Mouse (Mus musculus) urinary bladder, adult 2 months (tissue): Measurements from ENCODE around the gene Rpl32. TPM values are rescaled to one million over a fixed set of nuclear protein-coding genes. Genes with fewer than 3 reads are reported as not detected.

Experiments
- DNase-seq: peaks from one replicate; pipeline ENCODE4 v3.0.0; 2022; ENCODE audit warnings: low spot score
- polyA plus RNA-seq: library from polyadenylated mRNA; depleted of rRNA; stranded (reverse); fragments of >200 nt; gene quantifications from 2 replicates; pipeline ENCODE4 v1.2.3, GENCODE M21; 2012

Rpl32 gene
- polyA plus RNA-seq, 1 experiment, result 3,073 TPM

DNA sequence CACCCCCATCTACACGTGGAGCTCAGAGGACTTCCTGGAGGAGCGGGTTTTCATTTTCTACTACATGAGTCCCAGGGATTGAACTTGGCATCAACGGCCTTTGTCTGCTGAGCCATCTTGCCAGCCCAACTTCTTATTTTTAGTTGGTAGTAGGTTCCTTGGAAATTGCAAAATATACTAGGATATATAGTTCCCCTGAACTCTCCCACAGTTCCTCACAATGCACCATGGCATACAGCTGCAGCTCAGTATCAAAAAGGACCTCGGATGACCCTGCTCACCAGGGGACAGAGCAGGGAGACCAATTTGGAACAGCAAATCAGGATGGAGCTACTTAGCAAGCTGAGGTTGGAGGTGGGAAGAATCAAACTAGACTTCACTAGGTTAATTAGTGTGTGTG is 6.5 kb upstream of the Rpl32 start:
- DNase-seq, result no peak

DNA sequence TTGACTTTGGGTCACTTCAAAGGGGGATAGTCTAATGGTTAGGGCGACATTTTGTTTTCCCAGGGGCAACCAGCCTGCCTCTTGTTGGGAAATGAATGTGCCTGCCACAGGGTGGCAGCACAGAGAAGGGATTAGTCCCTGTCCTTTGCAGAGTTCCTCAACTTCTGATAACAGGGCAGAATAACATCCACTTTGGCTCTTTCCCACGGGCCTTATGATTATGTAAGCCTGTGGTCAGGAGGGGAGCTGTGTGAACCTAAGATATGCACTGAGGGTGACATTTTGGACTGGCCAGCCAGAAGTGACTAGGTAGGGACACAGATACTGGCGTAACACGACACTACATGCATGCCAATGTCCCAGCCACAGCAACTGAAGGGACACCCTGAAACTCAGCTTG is 5.6 kb upstream of the Rpl32 start:
- DNase-seq, result no peak

DNA sequence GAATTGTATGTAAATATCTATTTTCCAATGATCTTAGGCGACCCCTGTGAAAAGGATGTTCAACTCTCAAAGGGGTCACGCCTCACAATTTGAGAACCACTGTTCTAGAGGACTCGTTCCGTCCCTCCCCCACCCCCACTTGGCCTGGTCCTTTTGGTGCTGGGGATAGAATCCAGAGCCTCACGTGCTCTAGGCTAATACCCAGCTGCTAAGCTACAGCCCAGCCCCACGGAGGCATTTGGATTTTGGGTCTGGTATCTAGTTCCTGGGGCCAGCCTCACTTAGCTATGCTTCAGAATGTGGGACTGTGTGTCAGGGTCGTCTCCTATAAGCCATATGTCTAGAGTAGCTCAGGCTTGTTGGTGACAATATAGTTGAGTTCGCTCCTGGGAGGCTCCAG is 3.1 kb upstream of the Rpl32 start:
- no peak for DNase-seq

DNA sequence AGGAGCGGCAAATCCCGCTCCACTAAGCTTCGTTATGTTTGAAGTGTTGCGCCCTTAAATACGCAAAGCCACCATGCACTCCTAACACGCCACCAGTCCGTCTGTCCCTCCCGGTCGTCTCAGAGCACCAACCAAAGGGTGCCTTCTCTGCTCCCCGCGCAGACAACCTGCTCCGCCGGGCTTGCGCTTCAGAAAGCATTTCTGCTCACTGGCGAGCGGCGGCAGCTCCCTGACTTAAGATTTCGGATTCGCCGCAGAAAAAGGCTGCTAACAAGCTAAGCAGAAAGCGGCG is 405 bp downstream of the Rpl32 start:
- no peak for DNase-seq

DNA sequence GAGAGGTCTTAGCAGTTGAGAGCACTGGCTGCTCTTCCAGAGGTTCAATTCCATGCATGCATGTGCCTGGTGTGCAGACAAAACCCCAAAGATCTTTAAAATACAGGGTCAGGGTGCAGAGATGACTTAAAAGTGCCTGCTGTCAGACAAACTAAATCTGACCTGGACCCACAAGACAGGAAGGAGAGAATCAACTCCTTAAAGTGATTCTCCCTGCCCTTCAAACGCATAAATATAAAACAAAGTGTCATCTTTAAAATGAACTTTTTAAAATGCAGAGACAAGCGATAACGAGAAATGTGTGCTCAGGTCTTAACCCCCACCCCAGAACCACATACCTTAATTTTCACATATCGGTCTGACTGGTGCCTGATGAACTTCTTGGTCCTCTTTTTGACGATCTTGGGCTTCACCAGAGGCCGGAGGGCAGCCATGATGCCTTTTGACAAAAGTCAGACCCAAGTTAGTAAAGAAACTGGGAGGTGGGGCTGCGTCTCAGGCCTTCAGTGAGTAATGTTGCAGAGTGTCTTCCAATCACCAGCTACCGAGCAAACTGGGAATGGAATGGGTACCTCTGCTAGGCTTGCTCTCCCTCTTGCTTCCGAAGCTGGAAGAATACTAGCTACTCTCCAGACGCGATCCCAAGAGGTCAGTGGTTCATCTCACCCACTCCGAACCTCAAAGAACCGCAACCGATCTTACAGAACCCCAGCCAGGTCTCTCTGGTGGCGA is 917 bp downstream of the Rpl32 start:
- DNase-seq, result no peak

DNA sequence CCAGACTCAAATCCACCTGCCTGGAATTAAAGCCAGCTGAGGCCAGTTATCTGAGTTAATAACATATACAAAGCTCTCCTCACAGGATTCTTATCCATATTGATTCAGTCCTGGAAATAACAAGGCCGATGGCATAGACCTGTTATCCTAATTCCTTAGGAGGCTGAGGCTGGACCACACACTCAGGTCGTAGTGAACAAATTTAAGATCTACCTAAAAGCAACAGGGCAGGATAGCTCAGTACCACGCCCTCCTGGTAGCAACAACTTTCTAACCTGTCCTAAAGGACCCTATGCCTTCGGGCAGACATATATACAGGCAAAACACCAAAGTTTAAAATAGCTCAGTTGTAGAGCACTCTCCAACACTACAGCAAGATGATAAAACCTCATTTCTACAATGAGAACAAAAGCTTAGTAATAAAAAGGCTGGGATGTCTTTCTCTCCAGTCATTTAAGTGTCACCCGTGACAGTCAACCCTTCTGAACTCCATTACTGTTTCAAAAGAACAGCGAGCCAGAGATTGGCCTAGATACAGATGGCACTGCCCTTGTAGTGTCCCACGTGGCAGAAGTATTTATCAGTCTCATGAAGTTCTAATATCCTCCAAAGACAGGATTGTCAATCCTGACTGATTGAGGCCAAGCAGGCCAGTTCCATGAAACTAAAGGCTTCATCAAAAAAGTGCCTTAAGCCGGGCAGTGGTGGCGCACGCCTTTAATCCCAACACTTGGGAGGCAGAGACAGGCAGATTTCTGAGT is 3.9 kb downstream of the Rpl32 start:
- no peak for DNase-seq

DNA sequence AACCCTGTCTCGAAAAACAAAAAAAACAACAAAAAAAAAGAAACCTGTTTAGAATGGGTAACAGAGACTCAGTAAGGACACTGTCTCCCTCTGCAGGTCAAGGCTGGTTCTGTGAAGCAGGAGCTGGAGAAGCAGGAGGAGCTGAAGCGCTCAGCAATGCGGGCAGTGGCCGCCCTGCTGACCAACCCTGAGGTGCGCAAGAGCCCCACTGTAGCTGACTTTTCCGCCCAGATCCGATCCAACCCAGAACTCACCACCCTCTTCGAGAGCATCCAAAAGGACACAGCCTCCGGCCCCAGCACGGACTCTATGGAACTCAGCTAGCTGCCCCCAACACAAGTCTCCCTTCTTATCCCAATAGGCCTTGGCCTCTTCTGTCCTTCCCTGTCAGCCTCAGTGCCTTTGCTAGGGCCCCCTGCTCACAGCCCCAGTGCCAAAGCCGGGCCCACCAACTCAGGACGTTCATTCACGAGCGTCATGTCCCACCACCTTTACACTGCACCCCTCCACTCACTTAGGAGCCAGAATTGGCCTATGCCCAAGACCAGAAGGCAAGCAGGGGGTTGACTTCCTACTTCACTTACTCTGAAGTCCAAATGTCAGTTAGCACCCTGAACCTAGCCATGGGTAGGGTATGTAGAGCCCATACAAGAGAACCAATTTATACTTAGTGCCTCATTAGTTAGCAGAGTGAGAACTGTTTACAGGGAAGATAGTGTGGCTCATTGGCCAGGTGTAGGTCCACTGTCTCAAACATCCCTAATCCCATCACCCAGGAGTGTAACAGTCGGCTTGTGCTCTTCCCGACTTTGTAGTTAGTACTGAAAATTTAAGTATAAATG is 4.8 kb downstream of the Rpl32 start:
- no peak for DNase-seq

DNA sequence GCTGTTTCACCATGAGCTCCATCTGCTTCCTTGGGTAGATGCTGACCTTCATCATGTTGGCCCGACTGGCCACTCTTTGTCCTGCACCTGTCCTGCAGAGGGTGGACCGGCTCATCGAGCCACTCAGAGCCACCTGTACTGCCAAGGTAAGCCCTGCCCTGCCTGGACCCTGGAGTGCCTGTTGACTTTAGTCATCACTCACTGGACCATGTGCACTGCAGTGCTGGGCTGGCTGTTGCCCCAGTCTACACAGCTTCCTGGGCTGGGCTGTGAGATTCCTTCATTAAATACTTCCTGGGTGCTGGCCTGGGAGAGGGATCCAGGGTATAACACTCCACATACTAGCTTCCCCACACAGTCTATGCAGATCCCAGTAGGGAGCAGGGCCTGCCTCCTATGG is 6.7 kb downstream of the Rpl32 start:
- DNase-seq, result no peak

DNA sequence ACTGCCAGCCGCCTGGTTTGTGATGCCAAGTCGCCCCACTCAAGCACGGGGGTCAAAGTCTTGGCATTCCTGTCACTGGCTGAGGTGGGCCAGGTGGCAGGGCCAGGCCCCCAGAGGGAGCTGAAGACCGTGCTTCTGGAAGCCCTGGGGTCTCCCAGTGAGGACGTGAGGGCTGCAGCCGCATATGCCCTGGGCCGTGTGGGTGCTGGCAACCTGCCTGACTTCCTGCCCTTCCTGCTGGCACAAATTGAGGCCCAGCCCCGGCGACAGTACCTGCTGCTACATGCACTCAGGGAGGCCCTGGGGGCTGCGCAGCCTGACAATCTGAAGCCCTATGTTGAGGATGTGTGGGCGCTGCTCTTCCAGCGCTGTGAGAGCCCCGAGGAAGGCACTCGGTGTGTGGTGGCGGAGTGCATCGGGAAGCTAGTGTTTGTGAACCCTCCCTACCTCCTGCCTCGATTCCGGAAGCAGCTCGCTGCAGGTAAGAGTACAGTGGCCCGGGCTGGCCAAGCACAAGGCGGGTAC is 15.8 kb downstream of the Rpl32 start:
- DNase-seq, result no peak

DNA sequence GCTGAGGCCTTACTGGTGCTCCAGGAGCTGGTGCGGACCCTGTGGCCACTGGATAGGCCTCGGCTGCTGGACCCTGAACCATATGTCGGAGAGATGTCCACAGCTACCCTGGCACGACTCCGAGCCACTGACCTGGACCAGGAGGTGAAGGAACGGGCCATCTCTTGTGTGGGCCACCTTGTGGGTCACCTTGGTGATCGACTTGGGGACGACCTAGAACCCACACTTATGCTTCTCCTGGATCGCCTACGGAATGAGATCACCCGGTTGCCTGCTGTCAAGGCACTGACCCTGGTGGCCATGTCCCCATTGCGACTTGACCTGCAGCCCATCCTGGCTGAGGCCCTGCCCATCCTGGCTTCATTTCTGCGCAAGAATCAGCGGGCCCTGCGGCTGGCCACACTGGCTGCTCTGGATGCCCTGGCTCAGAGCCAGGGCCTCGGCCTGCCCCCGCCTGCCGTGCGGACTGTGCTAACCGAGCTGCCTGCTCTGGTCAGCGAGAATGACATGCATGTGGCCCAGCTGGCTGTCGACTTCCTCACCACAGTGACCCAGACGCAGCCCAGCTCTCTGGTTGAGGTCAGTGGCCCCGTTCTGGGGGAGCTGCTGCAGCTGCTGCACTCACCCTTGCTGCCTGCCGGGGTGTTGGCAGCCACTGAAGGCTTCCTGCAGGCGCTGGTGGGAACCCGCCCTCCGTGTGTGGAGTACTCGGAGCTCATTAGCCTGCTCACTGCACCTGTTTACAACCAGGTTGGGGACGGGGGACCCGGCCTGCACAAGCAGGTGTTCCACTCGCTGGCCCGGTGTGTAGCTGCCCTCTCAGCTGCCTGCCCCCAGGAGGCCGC is 16.5 kb downstream of the Rpl32 start:
- DNase-seq, result no peak

DNA sequence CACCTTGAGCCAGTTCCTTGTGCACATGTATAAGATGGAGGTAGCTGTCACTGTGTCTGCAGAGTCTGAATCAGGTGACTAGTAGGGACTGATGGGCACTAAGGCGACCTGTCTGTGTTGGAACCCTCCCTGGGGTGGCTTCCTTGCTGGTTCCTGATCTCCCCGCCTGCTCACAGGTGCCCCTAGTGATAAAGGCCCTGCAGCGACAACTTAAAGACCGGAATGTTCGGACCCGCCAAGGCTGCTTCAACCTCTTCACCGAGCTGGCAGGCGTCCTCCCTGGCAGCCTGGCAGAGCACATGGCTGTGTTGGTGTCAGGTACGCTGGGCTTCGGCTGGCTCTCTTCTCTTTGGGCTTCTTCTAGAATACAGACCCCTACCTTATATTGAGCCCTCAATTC is 17.5 kb downstream of the Rpl32 start:
- no peak for DNase-seq

DNA sequence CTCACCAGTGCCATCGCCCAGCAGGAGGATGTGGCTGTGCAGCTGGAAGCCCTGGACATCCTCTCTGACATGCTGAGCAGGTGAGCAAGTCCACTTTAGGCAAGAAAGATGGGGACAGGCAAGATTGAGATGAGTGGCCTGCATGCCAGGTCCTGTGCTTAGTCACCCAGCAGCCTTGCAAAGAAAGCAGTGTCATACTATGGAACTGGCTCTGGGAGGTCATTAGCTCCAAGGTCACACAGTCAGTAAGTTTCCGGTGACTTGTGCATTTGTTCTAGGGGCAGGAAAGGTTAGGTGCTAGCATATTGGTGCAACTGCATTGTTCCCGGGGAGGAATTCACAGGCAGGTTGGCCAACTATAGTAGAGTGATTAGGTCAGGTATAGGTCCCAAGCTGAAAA is 25.8 kb downstream of the Rpl32 start:
- no peak for DNase-seq

DNA sequence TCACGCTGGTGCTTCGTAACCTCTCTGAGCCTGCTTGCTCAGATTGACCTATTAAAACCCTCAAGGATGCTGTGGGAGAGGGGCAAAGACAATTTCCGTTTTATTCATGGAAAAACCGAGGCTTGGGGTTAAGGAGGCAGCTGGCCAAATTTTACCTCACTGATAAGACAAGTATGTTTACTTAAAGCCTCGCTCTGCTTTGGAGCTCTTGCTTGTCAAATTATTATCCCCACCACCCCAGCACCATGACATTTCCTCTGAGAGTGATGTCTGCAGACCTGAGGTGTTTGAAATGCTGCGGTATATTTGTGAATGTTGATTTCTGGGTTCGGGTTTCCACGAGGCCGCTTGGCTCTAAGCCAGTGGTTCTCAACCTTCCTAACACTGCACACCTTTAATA is 32.2 kb downstream of the Rpl32 start:
- DNase-seq, result no peak

DNA sequence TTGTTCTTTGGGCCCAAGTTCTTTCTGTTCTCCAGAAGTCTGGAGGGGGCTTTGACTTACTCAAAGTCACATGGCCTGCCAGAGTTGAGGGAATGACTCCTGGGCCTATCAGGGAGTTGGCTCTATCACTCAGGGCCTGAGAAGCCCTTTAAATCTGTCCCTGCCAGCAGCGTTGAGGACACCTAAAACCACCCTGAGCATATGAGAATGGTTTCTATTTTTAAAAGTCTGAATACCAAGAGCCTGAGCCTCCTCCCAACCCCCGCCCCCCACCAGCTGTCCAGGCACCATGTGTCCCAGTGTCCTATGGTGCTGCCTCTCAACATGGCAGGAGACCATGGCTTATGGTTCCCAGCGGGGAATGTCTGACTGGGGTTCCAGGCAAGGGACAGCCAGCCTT is 32.7 kb downstream of the Rpl32 start:
- DNase-seq, result no peak

DNA sequence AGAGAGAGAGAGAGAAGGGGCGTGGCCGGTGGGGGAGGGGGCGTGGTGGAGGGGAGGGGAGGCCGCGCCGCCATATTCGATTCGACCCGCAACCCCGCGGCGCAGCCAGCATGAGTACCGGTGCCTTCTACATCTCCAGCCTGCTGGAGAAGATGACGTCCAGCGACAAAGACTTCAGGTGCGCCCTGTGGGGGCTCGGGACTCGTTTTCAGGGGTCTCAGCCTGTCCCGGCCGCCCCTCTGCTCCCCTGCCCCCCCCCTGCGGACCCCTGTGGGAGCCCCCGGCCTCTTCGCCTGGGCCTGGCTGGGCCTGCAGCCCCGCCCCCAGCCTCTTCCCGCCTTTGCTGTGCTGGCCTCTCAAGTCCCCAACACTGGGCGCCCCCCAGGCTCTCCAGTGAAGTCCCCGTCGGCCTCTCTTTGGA is 34.0 kb downstream of the Rpl32 start, which contains the start of gene Cand2:
Gene Cand2, plus strand, starts transcription at position 38 of the 421 bp plus-strand sequence.
- no peak for DNase-seq

DNA sequence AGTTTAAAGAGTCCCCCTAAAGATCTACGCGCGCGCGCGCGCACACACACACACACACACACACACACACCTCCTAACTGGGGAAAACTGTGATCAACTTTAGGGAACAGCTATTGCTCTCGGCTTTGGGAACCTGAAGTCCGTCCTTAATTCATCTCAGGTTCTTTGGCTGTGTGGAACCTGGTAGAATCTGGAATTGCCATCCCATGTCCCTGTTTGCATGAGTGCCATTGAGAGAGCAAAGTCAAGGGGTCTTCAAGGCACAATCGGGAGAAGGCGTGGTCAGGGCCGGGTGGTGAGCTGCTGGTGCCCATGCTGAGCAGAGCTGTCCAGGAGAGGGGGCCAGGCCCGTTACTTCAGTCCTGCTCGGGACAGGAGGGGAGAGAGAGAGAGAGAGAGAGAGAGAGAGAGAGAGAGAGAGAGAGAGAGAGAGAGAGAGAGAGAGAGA is 34.6 kb downstream of the Rpl32 start:
- DNase-seq, result no peak

DNA sequence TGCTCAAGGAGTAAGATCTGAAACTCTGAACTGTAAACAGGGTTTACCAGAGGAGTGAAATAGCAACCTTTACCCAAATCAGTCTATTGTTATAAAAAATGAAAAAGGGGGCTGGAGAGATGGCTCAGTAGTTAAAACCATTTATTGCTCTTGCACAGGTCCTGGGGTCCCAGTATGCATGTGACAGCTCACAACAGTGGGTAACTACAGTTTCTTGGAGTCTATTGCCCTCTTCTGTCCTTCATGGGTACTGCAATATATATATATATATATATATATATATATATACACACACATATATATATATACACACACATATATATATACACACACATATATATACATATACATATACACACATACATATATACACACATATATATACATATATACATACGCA is 35.9 kb downstream of the Rpl32 start:
- no peak for DNase-seq

DNA sequence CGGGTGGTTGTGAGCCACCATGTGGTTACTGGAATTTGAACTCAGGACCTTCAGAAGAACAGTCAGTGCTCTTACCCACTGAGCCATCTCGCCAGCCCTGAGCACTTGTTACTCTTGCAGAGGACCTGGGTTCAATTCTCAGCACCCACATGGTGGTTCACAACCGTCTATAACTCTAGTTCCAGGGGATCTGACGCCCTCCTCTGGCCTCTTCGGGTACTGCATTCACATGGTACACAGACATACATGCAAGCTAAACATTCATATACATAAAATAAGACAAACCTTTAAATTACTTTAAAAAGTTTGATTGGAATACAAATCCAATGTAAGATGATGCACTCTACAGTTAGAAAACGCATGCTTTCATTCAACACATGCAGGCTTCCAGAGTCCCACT is 36.3 kb downstream of the Rpl32 start:
- no peak for DNase-seq

DNA sequence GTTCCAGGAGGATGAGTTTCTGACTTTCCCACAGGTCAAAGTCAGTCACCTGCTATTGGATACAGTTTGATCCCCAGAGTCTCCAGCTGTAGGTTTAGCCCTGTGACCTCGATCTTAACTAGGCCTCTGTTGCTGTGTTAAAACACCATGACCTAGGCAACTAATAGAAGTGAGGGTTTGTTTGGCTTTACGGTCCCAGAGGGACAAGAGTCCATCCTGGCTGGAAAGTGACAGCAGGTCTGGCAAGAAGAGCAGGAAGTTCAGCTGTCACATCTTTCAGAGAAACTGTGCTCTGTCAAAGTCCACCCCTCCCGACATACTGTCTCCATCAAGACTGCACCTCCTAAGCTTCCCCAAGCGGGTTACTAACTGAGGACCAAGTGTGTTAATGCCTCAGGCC is 37.7 kb downstream of the Rpl32 start:
- no peak for DNase-seq

DNA sequence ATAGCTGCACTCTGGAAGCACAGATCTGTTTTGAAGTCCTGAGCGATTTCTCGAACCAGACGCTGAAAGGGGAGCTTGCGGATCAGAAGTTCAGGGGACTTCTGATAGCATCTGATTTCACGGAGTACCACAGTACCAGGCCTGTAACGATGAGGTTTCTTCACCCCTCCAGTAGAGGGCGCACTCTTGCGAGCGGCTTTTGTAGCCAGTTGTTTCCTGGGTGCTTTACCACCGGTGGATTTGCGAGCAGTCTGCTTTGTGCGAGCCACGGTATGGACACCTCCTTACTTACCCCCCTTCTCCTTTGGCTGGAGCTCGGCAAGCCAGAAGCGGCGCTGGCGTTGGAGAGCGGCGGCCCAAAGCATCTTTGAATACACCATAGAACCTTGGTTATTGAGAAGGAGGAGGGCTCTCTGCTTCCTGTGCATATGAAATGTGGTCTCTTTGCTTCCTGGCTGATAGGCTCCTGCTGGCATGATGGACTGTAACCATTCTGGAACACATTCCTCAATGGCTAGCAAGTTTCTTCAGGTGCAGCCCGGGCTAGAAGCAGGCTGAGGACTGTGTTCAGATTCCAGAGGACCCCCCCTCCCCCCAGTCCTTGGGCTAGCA is 38.4 kb downstream of the Rpl32 start:
- DNase-seq, result no peak

DNA sequence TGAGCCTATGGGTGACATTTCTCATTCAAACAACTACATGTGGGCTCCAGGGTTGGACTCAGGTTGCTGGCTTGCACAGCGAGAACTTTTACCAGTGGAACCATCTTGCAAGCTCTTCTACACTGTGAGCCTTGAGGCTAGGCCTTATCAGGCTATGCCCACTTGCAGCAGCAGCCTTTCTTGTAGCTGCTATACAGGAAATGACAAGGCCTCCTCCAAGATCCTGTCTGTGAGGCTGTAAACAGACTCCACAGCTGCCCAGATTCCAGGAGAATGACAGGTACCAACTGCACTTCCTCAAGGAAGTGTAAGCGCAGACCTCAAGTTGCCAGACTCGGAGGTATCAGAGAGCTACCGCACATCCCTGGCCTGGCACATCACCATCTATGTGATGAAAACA is 40.3 kb downstream of the Rpl32 start:
- no peak for DNase-seq
